Mouse (Mus musculus) limb, embryonic 15.5 days (tissue): ENCODE measurements at regions not wholly inside any gene's neighbourhood (a gene's known extent, or its start where the extent isn't known, plus 50 kb on each side); places are given as distances from the start of the nearest gene placed in this dataset.

Source experiments
- ATAC-seq: fragments of 200-750 bp; cut with Nextera tagmentation; 2 replicates; pipeline ENCODE4 v1.8.0; 2017; ENCODE audit warnings: low read depth, moderate TSS enrichment; ENCODE audit not compliant: insufficient number of reproducible peaks, low FRiP score, low TSS enrichment
- H3K27ac ChIP-seq: fragments of 300-500 bp; sonication (generic); 2 replicates; pipeline ENCODE4 v1.5.1; 2015; ENCODE audit warnings: moderate library complexity, mild to moderate bottlenecking, inconsistent platforms
- H3K27me3 ChIP-seq: fragments of 300-500 bp; sonication (generic); 2 replicates; pipeline ENCODE4 v1.6.1; 2015; ENCODE audit warnings: inconsistent platforms
- H3K36me3 ChIP-seq: fragments of 300-500 bp; sonication (generic); 2 replicates; pipeline ENCODE4 v1.6.1; 2015; ENCODE audit warnings: inconsistent platforms
- H3K4me1 ChIP-seq: fragments of 300-500 bp; sonication (generic); 2 replicates; pipeline ENCODE4 v1.6.1; 2015; ENCODE audit warnings: inconsistent platforms
- H3K4me2 ChIP-seq: fragments of 300-500 bp; sonication (generic); 2 replicates; pipeline ENCODE4 v1.6.1; 2015; ENCODE audit warnings: mild to moderate bottlenecking, inconsistent platforms
- H3K4me3 ChIP-seq: fragments of 300-500 bp; sonication (generic); 2 replicates; pipeline ENCODE4 v1.5.1; 2015; ENCODE audit warnings: mild to moderate bottlenecking, inconsistent platforms
- H3K9ac ChIP-seq: fragments of 300-500 bp; sonication (generic); 2 replicates; pipeline ENCODE4 v1.6.1; 2015; ENCODE audit warnings: inconsistent platforms
- H3K9me3 ChIP-seq: fragments of 300-500 bp; sonication (generic); 2 replicates; pipeline ENCODE4 v1.6.1; 2016; ENCODE audit warnings: inconsistent platforms
- WGBS: fragments of 180-500 bp; shearing (Covaris S2); methylation state at CpG from one replicate; pipeline ENCODE4 v1.1.7; 2015; 5-methylcytosine and 5-hydroxymethylcytosine counted together

DNA sequence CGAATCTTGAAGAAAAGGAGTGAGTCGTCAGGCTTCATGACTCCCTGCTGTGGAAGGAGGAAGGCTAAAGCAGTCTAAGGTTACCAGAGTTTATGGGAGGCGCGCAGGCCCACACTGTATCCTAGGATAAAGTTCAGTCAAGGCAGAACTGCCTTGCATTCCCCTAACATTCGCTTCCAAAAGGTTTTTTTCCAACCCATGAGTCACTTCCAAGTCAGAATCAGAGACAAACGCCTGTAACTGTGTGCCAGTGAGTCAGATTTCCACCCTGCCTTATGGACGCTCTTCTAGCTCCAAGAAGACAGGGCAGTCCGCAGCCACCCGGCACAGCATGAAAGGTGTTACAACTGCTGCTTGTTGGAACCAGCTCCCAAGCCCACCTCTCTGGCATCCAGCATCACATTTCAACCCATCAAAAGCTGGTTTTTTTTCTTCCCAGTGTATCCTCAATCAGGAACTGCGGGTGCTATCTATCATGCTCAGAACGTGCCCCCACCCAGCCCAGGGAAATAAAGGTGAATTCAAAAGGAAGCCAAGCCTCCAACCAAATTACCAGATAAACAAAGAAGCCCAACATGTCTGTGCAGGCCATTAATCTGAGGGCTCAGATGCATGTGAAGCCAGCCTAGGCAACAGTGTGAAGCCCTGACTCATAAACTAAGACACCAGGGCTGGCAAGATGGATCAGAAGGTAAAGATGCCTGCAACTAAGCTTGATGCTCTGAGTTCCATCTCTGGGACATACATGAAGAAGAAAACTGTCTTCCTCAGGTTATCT is 138.2 kb upstream of the Tbl1xr1 start:
- 23% methylated on average over 11 of the region's 11 CpGs for WGBS
- Histone ChIP-seq H3K4me1 (peaks cover 37% of the 10 kb centered on the region), H3K9me3 (no peaks in the 10 kb centered on the region), H3K27me3 (no peaks in the 10 kb centered on the region), H3K9ac (no peak overlapping the region), H3K4me3 (no peak overlapping the region), H3K27ac (peak overlapping the region; percentile 43), H3K36me3 (no peaks in the 10 kb centered on the region), H3K4me2 (no peak overlapping the region)
- ATAC-seq: 0 out of 2 replicates have a peak, but pooled peaks have one; percentile 32

- Histone ChIP-seq H3K27me3 (no peaks in the 10 kb centered on the region), H3K9me3 (no peaks in the 10 kb centered on the region), H3K4me3 (no peak overlapping the region), H3K36me3 (no peaks in the 10 kb centered on the region), H3K27ac (no peak overlapping the region), H3K9ac (no peak overlapping the region), H3K4me1 (peaks cover 35% of the 10 kb centered on the region), H3K4me2 (no peak overlapping the region)
- no peak for ATAC-seq
- 87% methylated on average over 6 of the region's 6 CpGs for WGBS
These were observed 136.7 kb upstream of the Tbl1xr1 start for GRCm38 (mm10) chr3:21939738-21940137.

DNA sequence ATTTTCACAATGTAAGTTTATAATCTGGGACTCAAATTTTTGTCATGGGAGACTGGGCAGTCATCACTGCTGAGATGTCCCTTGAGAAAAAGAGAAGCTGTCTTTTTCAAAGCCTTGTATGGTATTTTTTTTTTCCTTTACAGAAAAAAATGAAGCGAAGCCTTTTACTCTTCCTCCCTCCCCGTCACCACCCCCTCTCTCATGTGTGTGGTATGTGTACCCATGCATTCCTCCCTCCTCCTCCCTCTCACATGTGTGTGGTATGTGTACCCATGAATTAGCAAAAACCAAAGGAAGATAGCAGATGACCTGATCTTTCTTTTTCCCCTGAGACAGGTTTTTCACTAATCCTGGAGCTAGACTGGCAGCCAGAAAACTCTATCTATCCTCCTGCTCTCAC is 134.9 kb upstream of the Tbl1xr1 start:
- Histone ChIP-seq H3K27me3 (no peaks in the 10 kb centered on the region), H3K4me3 (no peak overlapping the region), H3K27ac (no peak overlapping the region), H3K4me1 (peaks cover 19% of the 10 kb centered on the region), H3K9me3 (no peaks in the 10 kb centered on the region), H3K36me3 (no peaks in the 10 kb centered on the region), H3K9ac (no peak overlapping the region), H3K4me2 (no peak overlapping the region)
- no peak for ATAC-seq
- 74% methylated on average over 2 of the region's 2 CpGs for WGBS

- no peak overlapping the region for H3K9ac ChIP-seq
- WGBS: 86% methylated on average over 1 of the region's 1 CpGs
These were observed 133.5 kb upstream of the Tbl1xr1 start for GRCm38 (mm10) chr3:21942912-21943311.

GRCm38 (mm10) chr3:21945775-21946174 is 130.7 kb upstream of the Tbl1xr1 start:
- 58% methylated on average over 4 of the region's 4 CpGs for WGBS
- Histone ChIP-seq H3K4me2 (no peak overlapping the region), H3K9me3 (no peaks in the 10 kb centered on the region), H3K4me3 (no peak overlapping the region), H3K9ac (no peak overlapping the region), H3K36me3 (no peaks in the 10 kb centered on the region), H3K27ac (no peak overlapping the region), H3K4me1 (no peaks in the 10 kb centered on the region), H3K27me3 (no peaks in the 10 kb centered on the region)
- ATAC-seq: no peak

More at GRCm38 (mm10) chr3:21942912-21943311, 133.5 kb upstream of the Tbl1xr1 start:
- no peak overlapping the region for H3K4me3 ChIP-seq
- H3K4me2 ChIP-seq: no peak overlapping the region
- H3K27me3 ChIP-seq: no peaks in the 10 kb centered on the region
- H3K36me3 ChIP-seq: no peaks in the 10 kb centered on the region
- H3K9me3 ChIP-seq: no peaks in the 10 kb centered on the region
- no peak overlapping the region for H3K27ac ChIP-seq
- no peak for ATAC-seq
- peaks cover 6% of the 10 kb centered on the region for H3K4me1 ChIP-seq

GRCm38 (mm10) chr3:21947320-21948073 is 129.0 kb upstream of the Tbl1xr1 start:
- H3K9me3 ChIP-seq: no peaks in the 10 kb centered on the region
- H3K36me3 ChIP-seq: no peaks in the 10 kb centered on the region
- 14% methylated on average over 3 of the region's 3 CpGs for WGBS
- no peaks in the 10 kb centered on the region; the same call in 1 of the 2 replicates for H3K4me1 ChIP-seq
- H3K4me3 ChIP-seq: no peak overlapping the region
- no peak for ATAC-seq
- H3K27ac ChIP-seq: no peak overlapping the region
- no peaks in the 10 kb centered on the region for H3K27me3 ChIP-seq
- H3K9ac ChIP-seq: no peak overlapping the region
- no peak overlapping the region for H3K4me2 ChIP-seq

- Histone ChIP-seq H3K9me3 (no peaks in the 10 kb centered on the region), H3K27ac (no peak overlapping the region), H3K36me3 (no peaks in the 10 kb centered on the region), H3K4me2 (no peak overlapping the region), H3K27me3 (no peaks in the 10 kb centered on the region), H3K4me3 (no peak overlapping the region), H3K9ac (no peak overlapping the region), H3K4me1 (peaks cover 6% of the 10 kb centered on the region)
- ATAC-seq: no peak
- 69% methylated on average over 4 of the region's 4 CpGs for WGBS
These were observed 128.3 kb upstream of the Tbl1xr1 start for GRCm38 (mm10) chr3:21948074-21948659.

DNA sequence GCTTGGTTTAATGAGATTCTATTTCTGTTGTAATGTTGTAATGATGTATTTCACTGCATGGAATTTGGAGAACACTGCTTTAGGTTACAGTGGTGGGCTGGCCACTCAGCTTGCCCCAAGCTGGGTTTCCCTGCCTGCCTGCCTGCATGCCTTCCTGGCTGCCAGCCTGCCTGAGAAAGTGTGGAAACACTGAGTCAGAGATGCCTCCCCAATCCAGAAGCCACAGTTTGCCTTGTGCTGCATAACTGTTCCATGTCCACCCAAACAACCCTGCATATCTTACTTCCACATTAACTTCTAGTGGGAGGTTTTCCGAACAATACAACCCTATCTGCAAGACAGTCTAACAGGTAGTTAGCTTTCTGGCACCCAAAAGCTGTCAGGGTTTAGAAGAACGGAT is 127.0 kb upstream of the Tbl1xr1 start:
- Histone ChIP-seq H3K27me3 (no peaks in the 10 kb centered on the region), H3K4me3 (no peak overlapping the region), H3K4me1 (peaks cover 9% of the 10 kb centered on the region), H3K9ac (no peak overlapping the region), H3K36me3 (no peaks in the 10 kb centered on the region), H3K27ac (no peak overlapping the region), H3K9me3 (no peaks in the 10 kb centered on the region), H3K4me2 (no peak overlapping the region)
- 77% methylated on average over 2 of the region's 2 CpGs for WGBS
- no peak for ATAC-seq

- Histone ChIP-seq H3K9me3 (no peaks in the 10 kb centered on the region), H3K4me1 (peaks cover 9% of the 10 kb centered on the region), H3K4me2 (no peak overlapping the region), H3K27ac (no peak overlapping the region), H3K36me3 (no peaks in the 10 kb centered on the region), H3K27me3 (no peaks in the 10 kb centered on the region), H3K9ac (no peak overlapping the region), H3K4me3 (no peak overlapping the region)
- WGBS: 75% methylated on average over 5 of the region's 5 CpGs
- no peak for ATAC-seq
These were observed 125.9 kb upstream of the Tbl1xr1 start for GRCm38 (mm10) chr3:21950571-21950970.

DNA sequence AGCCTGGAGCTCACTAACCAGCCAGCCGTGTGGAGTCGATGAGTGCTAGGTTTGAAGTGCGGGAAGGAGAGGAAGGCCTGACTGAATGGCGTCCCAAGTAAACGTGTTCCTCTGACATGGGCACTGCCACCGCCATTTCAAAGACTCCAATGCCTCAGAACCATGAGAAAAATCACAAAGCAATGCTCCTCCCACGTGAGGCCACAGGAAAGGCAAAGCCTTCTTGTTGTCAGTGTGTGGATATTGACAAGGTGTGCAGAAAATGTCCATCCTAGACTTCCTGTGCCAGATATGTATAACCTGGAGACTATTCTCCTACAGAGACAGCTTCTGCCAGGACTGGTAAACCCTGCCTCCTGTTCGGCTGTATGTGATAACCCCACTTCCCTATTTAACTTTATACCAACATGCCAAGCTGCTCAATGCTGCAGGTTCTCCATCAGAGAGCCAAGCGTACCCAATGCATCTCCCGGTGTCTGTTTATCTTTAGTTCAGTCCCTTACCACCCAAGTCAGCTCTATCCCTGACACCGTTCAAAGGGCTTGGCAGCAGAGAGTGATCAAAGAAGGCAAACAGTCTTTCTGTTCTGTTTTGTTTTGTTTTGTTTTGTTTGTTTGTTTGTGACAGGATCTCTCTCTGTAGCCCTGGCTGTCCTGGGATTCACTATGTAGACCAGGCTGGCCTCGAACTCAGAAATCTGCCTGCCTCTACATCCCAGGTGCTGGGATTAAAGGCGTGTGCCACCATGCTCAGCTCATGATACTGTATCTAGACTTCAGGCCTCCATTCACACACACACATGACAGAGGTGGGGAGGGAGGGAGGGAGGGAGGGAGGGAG is 124.8 kb upstream of the Tbl1xr1 start:
- no peaks in the 10 kb centered on the region for H3K9me3 ChIP-seq
- no peak for ATAC-seq
- no peak overlapping the region for H3K4me2 ChIP-seq

GRCm38 (mm10) chr3:21952695-21953415 is 123.6 kb upstream of the Tbl1xr1 start:
- peaks cover 9% of the 10 kb centered on the region for H3K4me1 ChIP-seq
- no peak for ATAC-seq
- peak overlapping the region; percentile 65 for H3K27ac ChIP-seq
- no peaks in the 10 kb centered on the region for H3K9me3 ChIP-seq
- 37% methylated on average over 8 of the region's 8 CpGs for WGBS
- H3K36me3 ChIP-seq: no peaks in the 10 kb centered on the region
- H3K4me3 ChIP-seq: no peak overlapping the region
- H3K4me2 ChIP-seq: no peak overlapping the region
- no peak overlapping the region for H3K9ac ChIP-seq
- no peaks in the 10 kb centered on the region for H3K27me3 ChIP-seq

More for the DNA sequence above, 124.8 kb upstream of the Tbl1xr1 start:
- 86% methylated on average over 13 of the region's 13 CpGs for WGBS
- peaks cover 9% of the 10 kb centered on the region for H3K4me1 ChIP-seq
- H3K27ac ChIP-seq: no peak overlapping the region
- no peak overlapping the region for H3K4me3 ChIP-seq
- no peaks in the 10 kb centered on the region for H3K36me3 ChIP-seq
- no peaks in the 10 kb centered on the region for H3K27me3 ChIP-seq
- H3K9ac ChIP-seq: no peak overlapping the region
